Mouse (Mus musculus) C2C12 (cell line): ENCODE results near the gene Dgkb.

ENCODE experiments used
- CTCF ChIP-seq: IDR thresholded peaks from one replicate; pipeline ENCODE4 v1.5.1; 2011; ENCODE audit not compliant: control insufficient read depth, insufficient read depth, insufficient read length
- MYOD1 ChIP-seq: IDR thresholded peaks from one replicate; pipeline ENCODE4 v1.6.1; 2011; ENCODE audit warnings: low read depth; ENCODE audit not compliant: control insufficient read depth, insufficient read length
- USF1 ChIP-seq: IDR thresholded peaks from one replicate; pipeline ENCODE4 v1.6.1; 2011; ENCODE audit warnings: low read depth, mild to moderate bottlenecking, control low read depth, moderate library complexity

- no peak for TF ChIP-seq CTCF
- TF ChIP-seq MYOD1, result no peak
- TF ChIP-seq USF1, result no peak
Measured at GRCm38 (mm10) chr12:37978498-37979187, 161.1 kb downstream of the Dgkb start.
